Mouse (Mus musculus) CH12.LX (cell line): ENCODE measurements around the gene Abca17. TPM values are rescaled to one million over a fixed set of nuclear protein-coding genes. Genes with fewer than 3 reads are reported as not detected.

Source experiments
- DNase-seq: peaks from one replicate; pipeline ENCODE4 v3.0.0-alpha.2; 2013; ENCODE audit errors: extremely low read depth
- H3K27ac ChIP-seq: 2 replicates; pipeline ENCODE4 v1.5.1; 2012; ENCODE audit warnings: low read depth, mild to moderate bottlenecking, control low read depth, moderate library complexity; ENCODE audit not compliant: insufficient read depth
- H3K27me3 ChIP-seq: replicated peaks from 2 replicates; pipeline ENCODE3; 2012; ENCODE audit warnings: inconsistent platforms
- H3K36me3 ChIP-seq, 2 experiments: replicated peaks in 1 of 2; 2 replicates each; pipeline versions ENCODE3 to v1.6.1; 2012; ENCODE audit warnings: inconsistent platforms in 1 of 2, low read length in 1 of 2, mild to moderate bottlenecking in 1 of 2, mixed read lengths in 1 of 2, moderate library complexity in 1 of 2; ENCODE audit not compliant: control insufficient read depth in 1 of 2, insufficient read depth in 1 of 2
- H3K4me1 ChIP-seq, 2 experiments: 2 replicates each; pipeline ENCODE4 v1.6.1; 2012; ENCODE audit warnings: inconsistent platforms in 1 of 2, moderate library complexity in 1 of 2; ENCODE audit not compliant: insufficient read depth in 2 of 2, control insufficient read depth in 1 of 2
- H3K4me2 ChIP-seq: 2 replicates; pipeline ENCODE4 v1.6.1; 2012; ENCODE audit warnings: low read depth, mild to moderate bottlenecking, control low read depth; ENCODE audit not compliant: poor library complexity, insufficient read depth, severe bottlenecking
- H3K4me3 ChIP-seq, 3 experiments: fragments of 150-350 bp in 1 of 3; sonication (generic) in 1 of 3; replicated peaks in 1 of 3; 2 replicates each; pipeline versions ENCODE3 to v1.5.1; 2011 to 2012; ENCODE audit warnings: low read depth in 2 of 3, low read length in 2 of 3, mild to moderate bottlenecking in 2 of 3, moderate library complexity in 2 of 3, control low read depth in 1 of 3, improper control_type of control experiment in 1 of 3, inconsistent platforms in 1 of 3, mixed read lengths in 1 of 3; ENCODE audit not compliant: poor library complexity in 1 of 3
- H3K79me2 ChIP-seq: replicated peaks from 2 replicates; pipeline ENCODE4 v1.6.1; 2012; ENCODE audit warnings: mild to moderate bottlenecking, moderate library complexity; ENCODE audit not compliant: control insufficient read depth, poor library complexity, insufficient read depth, severe bottlenecking; ENCODE audit errors: extremely low read depth
- H3K9ac ChIP-seq: 2 replicates; pipeline ENCODE4 v1.6.1; 2012; ENCODE audit warnings: low read depth, mild to moderate bottlenecking, control low read depth, moderate library complexity; ENCODE audit not compliant: insufficient read depth
- H3K9me3 ChIP-seq: replicated peaks from 2 replicates; pipeline ENCODE3; 2012; ENCODE audit warnings: low read length, inconsistent platforms, mixed read lengths
- CHD1 ChIP-seq: IDR thresholded peaks from 2 replicates; pipeline ENCODE4 v1.6.1; 2012; ENCODE audit warnings: low read depth, low read length, improper control_type of control experiment, inconsistent platforms
- CTCF ChIP-seq, 2 experiments: IDR thresholded peaks in 1 of 2; conservative IDR thresholded peaks in 1 of 2; 2 replicates each; pipeline ENCODE4 v1.5.1; 2011 to 2012; ENCODE audit warnings: low read depth in 2 of 2, low read length in 2 of 2, improper control_type of control experiment in 1 of 2, inconsistent platforms in 1 of 2, mild to moderate bottlenecking in 1 of 2, moderate library complexity in 1 of 2
- E2F4 ChIP-seq: IDR thresholded peaks from 2 replicates; pipeline ENCODE4 v1.6.1; 2011; ENCODE audit warnings: low read depth, low read length, improper control_type of control experiment; ENCODE audit not compliant: insufficient replicate concordance
- ELF1 ChIP-seq: IDR thresholded peaks from 2 replicates; pipeline ENCODE4 v1.6.1; 2014; ENCODE audit warnings: low read depth, mild to moderate bottlenecking, inconsistent platforms, low read length, improper control_type of control experiment
- EP300 ChIP-seq: IDR thresholded peaks from 2 replicates; pipeline ENCODE4 v1.6.1; 2011; ENCODE audit warnings: low read length, improper control_type of control experiment
- GABPA ChIP-seq: IDR thresholded peaks from 2 replicates; pipeline ENCODE4 v1.6.1; 2012; ENCODE audit warnings: low read depth, low read length, improper control_type of control experiment, inconsistent platforms; ENCODE audit not compliant: insufficient replicate concordance
- MAX ChIP-seq: IDR thresholded peaks from 2 replicates; pipeline ENCODE4 v1.6.1; 2011; ENCODE audit warnings: low read length, improper control_type of control experiment
- MAZ ChIP-seq: IDR thresholded peaks from 2 replicates; pipeline ENCODE4 v1.6.1; 2012; ENCODE audit warnings: low read depth, mild to moderate bottlenecking, inconsistent platforms, low read length, improper control_type of control experiment, moderate library complexity
- MEF2A ChIP-seq: IDR thresholded peaks from 2 replicates; pipeline ENCODE4 v1.6.1; 2014; ENCODE audit warnings: low read depth, mild to moderate bottlenecking, inconsistent platforms, low read length, improper control_type of control experiment, borderline replicate concordance
- MXI1 ChIP-seq: IDR thresholded peaks from 2 replicates; pipeline ENCODE4 v1.6.1; 2011; ENCODE audit warnings: mild to moderate bottlenecking, low read depth, low read length, improper control_type of control experiment
- NRF1 ChIP-seq: IDR thresholded peaks from 2 replicates; pipeline ENCODE4 v1.6.1; 2014; ENCODE audit warnings: low read depth, mild to moderate bottlenecking, inconsistent platforms, low read length, improper control_type of control experiment, moderate library complexity
- RAD21 ChIP-seq: IDR thresholded peaks from 2 replicates; pipeline ENCODE4 v1.6.1; 2011; ENCODE audit warnings: low read depth, mild to moderate bottlenecking, low read length, improper control_type of control experiment, moderate library complexity
- RCOR1 ChIP-seq: conservative IDR thresholded peaks from 2 replicates; pipeline ENCODE4 v1.6.1; 2012; ENCODE audit warnings: low read depth, mild to moderate bottlenecking, inconsistent platforms, low read length, improper control_type of control experiment
- TBP ChIP-seq: conservative IDR thresholded peaks from 2 replicates; pipeline ENCODE4 v1.6.1; 2011; ENCODE audit warnings: low read depth, low read length, improper control_type of control experiment
- TCF12 ChIP-seq: IDR thresholded peaks from 2 replicates; pipeline ENCODE4 v1.6.1; 2014; ENCODE audit warnings: low read depth, mild to moderate bottlenecking, inconsistent platforms, low read length, improper control_type of control experiment
- UBTF ChIP-seq: IDR thresholded peaks from 2 replicates; pipeline ENCODE4 v1.6.1; 2012; ENCODE audit warnings: low read depth, mild to moderate bottlenecking, inconsistent platforms, low read length, improper control_type of control experiment, moderate library complexity
- USF2 ChIP-seq: conservative IDR thresholded peaks from 2 replicates; pipeline ENCODE4 v1.6.1; 2011; ENCODE audit warnings: low read depth, low read length, improper control_type of control experiment
- ZC3H11A ChIP-seq: IDR thresholded peaks from 2 replicates; pipeline ENCODE4 v1.6.1; 2012; ENCODE audit warnings: low read depth, mild to moderate bottlenecking, inconsistent platforms, low read length, improper control_type of control experiment
- ZNF384 ChIP-seq: IDR thresholded peaks from 2 replicates; pipeline ENCODE4 v1.6.1; 2012; ENCODE audit warnings: low read depth, low read length, improper control_type of control experiment, inconsistent platforms
- dilution Hi-C: fragments of 300-500 bp; cut with MboI; formaldehyde crosslinking; loops from 2 replicates; pipeline ENCODE4 v1.14.3; 2020; ENCODE audit warnings: low sequenced_read_pairs; ENCODE audit not compliant: extremely low pct_unique_long_range_greater_than_20kb, extremely low pct_ligation_motif_present
- in situ Hi-C: fragments of 300-500 bp; cut with MboI; formaldehyde crosslinking; loops from 3 replicates; pipeline ENCODE4 v1.14.3; 2019; ENCODE audit warnings: low sequenced_read_pairs, low pct_ligation_motif_present, low pct_unique_long_range_greater_than_20kb, mixed read lengths
- polyA plus RNA-seq: library from polyadenylated mRNA; unstranded; fragments of >175 nt; gene quantifications from 2 replicates; pipeline ENCODE4 v1.2.1, GENCODE M21; 2012; ENCODE audit warnings: low read depth; ENCODE audit not compliant: insufficient read length
- total RNA-seq, 2 experiments: library from RNA; depleted of rRNA; stranded (reverse); fragments of 300-350 nt in 1 of 2; fragments of >200 nt in 1 of 2; gene quantifications; 2 replicates each; pipeline ENCODE4 v1.2.3; 2012 to 2014

Abca17 gene
- total and polyA plus RNA-seq, 3 experiments, result not detected

DNA sequence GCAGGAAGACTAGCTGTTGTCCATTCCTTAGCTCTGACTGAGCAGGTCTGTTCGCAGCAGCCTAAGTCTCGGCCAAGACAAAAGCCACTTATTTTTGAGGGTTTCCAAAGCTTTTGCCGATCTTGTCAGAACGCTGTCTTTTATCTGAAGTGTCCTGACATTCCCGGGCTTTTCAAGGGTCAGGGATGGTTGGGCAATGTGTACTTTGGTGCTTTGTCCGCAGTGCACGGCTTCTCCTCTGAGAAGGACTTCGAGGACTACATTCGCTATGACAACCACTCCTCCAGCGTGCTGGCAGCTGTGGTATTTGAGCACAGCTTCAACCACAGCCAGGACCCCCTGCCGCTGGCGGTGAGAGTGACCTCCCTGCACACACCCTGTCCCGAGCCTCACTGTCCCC is 15.0 kb upstream of the Abca17 start:
- H3K27me3 ChIP-seq, result no peaks in the 10 kb centered on the region
- H3K4me1 ChIP-seq, result no peaks in the 10 kb centered on the region
- no peak overlapping the region for H3K4me3 ChIP-seq
- H3K4me2 ChIP-seq, result no peak overlapping the region
- dilution Hi-C loops (no loop called here), in situ Hi-C loops (no loop called here)
- H3K9me3 ChIP-seq, result no peaks in the 10 kb centered on the region
- TF ChIP-seq CTCF (conservative IDR thresholded peaks at IDR 0.05 in 1 of 2, IDR thresholded peaks at IDR 0.05 in 1 of 2; ENCODE audit: low read depth in 2 of 2, low read length in 2 of 2), result no peak
- TF ChIP-seq UBTF, result no peak
- TF ChIP-seq MAX, result no peak
- TF ChIP-seq USF2, result no peak
- no peaks in the 10 kb centered on the region for H3K79me2 ChIP-seq
- peaks cover 2 to 58% of the 10 kb centered on the region in 2 experiments for H3K36me3 ChIP-seq
- no peak for DNase-seq
- no peak overlapping the region for H3K9ac ChIP-seq
- H3K27ac ChIP-seq, result no peak overlapping the region

DNA sequence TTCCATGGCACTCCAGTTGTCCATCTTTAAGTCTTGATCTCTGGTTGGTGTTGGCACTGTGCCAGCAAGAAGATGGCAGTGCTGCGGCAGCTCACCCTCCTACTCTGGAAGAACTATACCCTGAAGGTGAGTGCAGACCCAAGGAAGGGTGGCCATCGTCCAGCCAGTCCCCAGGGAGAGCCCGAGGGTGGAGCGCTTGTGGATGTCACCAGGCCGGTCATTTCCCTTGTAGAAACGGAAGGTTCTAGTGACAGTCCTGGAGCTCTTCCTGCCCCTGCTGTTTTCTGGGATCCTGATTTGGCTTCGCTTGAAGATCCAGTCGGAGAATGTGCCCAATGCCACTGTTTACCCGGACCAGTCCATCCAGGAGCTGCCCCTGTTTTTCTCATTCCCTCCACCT is 13.6 kb upstream of the Abca17 start:
- Histone ChIP-seq H3K4me3 (no peak overlapping the region), H3K4me2 (no peak overlapping the region), H3K9me3 (no peaks in the 10 kb centered on the region), H3K36me3 (peaks cover 2 to 59% of the 10 kb centered on the region in 2 experiments), H3K79me2 (no peaks in the 10 kb centered on the region), H3K27me3 (no peaks in the 10 kb centered on the region)
- dilution Hi-C loops, result no loop called here
- DNase-seq, result no peak
- in situ Hi-C loops, result loop anchor here (5.0 kb wide), 1 partner anchor 33 kb away; no protein-coding TSS in a partner anchor
- no peak for TF ChIP-seq CHD1
- no peak for TF ChIP-seq RCOR1
- no peak for TF ChIP-seq MXI1
- TF ChIP-seq ELF1, result no peak
- no peak for TF ChIP-seq NRF1
- no peak for TF ChIP-seq MAZ
- no peak for TF ChIP-seq TCF12
- no peak for TF ChIP-seq ZNF384
- TF ChIP-seq RAD21, result no peak
- TF ChIP-seq, all 38 proteins: peak for 0
- no peak overlapping the region for H3K27ac ChIP-seq
- H3K9ac ChIP-seq, result no peak overlapping the region
- H3K4me1 ChIP-seq, result no peaks in the 10 kb centered on the region

DNA sequence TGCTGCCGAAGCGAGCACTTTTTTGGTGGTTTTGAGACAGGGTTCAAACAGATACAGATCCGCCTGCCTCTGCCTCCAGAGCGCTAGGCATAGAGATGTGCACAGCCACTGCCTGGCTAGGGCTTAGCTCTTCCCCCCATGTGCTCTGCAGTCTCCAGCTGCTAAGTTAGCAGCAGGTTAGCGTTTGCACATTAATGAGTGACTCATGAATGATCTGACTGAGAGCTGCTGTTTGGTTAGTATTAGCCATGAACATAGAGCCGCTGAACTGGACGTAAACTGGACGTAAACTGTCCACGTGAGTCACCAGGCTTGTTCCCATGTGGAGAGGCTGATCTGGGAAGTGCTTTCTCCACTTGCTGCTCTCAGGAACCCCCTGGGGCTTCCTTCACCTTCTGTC is 11.7 kb upstream of the Abca17 start:
- DNase-seq, result no peak
- TF ChIP-seq TBP (no peak), MXI1 (no peak), GABPA (no peak), EP300 (no peak), ZC3H11A (no peak), MEF2A (no peak), CHD1 (no peak), E2F4 (no peak)
- in situ Hi-C loops, result loop anchor here (5.0 kb wide), 1 partner anchor 35 kb away; no protein-coding TSS in a partner anchor
- Histone ChIP-seq H3K36me3 (peaks cover 2 to 61% of the 10 kb centered on the region in 2 experiments), H3K79me2 (no peaks in the 10 kb centered on the region), H3K9ac (no peak overlapping the region), H3K27me3 (no peaks in the 10 kb centered on the region), H3K4me1 (no peaks in the 10 kb centered on the region), H3K9me3 (no peaks in the 10 kb centered on the region), H3K27ac (no peak overlapping the region), H3K4me3 (no peak overlapping the region), H3K4me2 (no peak overlapping the region)
- dilution Hi-C loops, result no loop called here
